Mouse (Mus musculus) bone marrow macrophage, adult 2 months (primary cell): ENCODE data around the gene Rin3.

Source experiments
- CTCF ChIP-seq: IDR thresholded peaks from 2 replicates; pipeline ENCODE4 v1.5.1; 2012; ENCODE audit warnings: low read depth, mild to moderate bottlenecking, low read length, moderate library complexity
- POLR2A ChIP-seq: IDR thresholded peaks from 2 replicates; pipeline ENCODE4 v1.6.1; 2012; ENCODE audit warnings: mild to moderate bottlenecking, low read depth, low read length, borderline replicate concordance

- TF ChIP-seq CTCF (no peak), POLR2A (no peak)
Observed at GRCm38 (mm10) chr12:102294634-102295033, 11.8 kb downstream of the Rin3 start.
